Mouse (Mus musculus) liver, adult 2 months (tissue): ENCODE results near the gene Napa.

Experiments used
- CTCF ChIP-seq: fragments of 200-500 bp; IDR thresholded peaks from 2 replicates; pipeline ENCODE4 v1.5.1; 2011; ENCODE audit warnings: low read depth, low read length, control low read depth
- POLR2A ChIP-seq: fragments of 200-500 bp; IDR thresholded peaks from 2 replicates; pipeline ENCODE4 v1.6.1; 2011; ENCODE audit warnings: low read length, control low read depth; ENCODE audit not compliant: insufficient read depth; ENCODE audit errors: extremely low read depth

GRCm38 (mm10) chr7:16128344-16128743 lies 30.1 kb downstream of the Napa start:
- no peak for TF ChIP-seq CTCF
- TF ChIP-seq POLR2A, result no peak
